Mouse (Mus musculus) midbrain, embryonic 14.5 days (tissue): ENCODE data around the gene Plscr5. TPM values are rescaled to one million over a fixed set of nuclear protein-coding genes. Genes with fewer than 3 reads are reported as not detected.

ENCODE experiments used
- ATAC-seq: fragments of 200-750 bp; cut with Nextera tagmentation; 2 replicates; pipeline ENCODE4 v1.8.0; 2017; ENCODE audit warnings: moderate number of reproducible peaks, moderate library complexity; ENCODE audit not compliant: low FRiP score, low TSS enrichment
- DNase-seq: peaks from one replicate; pipeline ENCODE4 v3.0.0-alpha.2; 2015
- H3K27ac ChIP-seq: fragments of 300-500 bp; sonication (generic); replicated peaks from 2 replicates; pipeline ENCODE4 v1.5.1; 2014; ENCODE audit warnings: mild to moderate bottlenecking, low read depth, low read length, moderate library complexity
- H3K27me3 ChIP-seq: fragments of 300-500 bp; sonication (generic); 2 replicates; pipeline ENCODE4 v1.6.1; 2014; ENCODE audit warnings: low read length, control low read depth, mixed read lengths; ENCODE audit not compliant: control insufficient read depth, insufficient read depth
- H3K36me3 ChIP-seq: fragments of 300-500 bp; sonication (generic); 2 replicates; pipeline ENCODE4 v1.6.1; 2014; ENCODE audit warnings: low read length, control low read depth; ENCODE audit not compliant: control insufficient read depth, insufficient read depth
- H3K4me1 ChIP-seq: fragments of 300-500 bp; sonication (generic); 2 replicates; pipeline ENCODE4 v1.6.1; 2014; ENCODE audit warnings: mild to moderate bottlenecking, antibody characterized with exemption, low read length, control low read depth; ENCODE audit not compliant: control insufficient read depth, insufficient read depth
- H3K4me2 ChIP-seq: fragments of 300-500 bp; sonication (generic); 2 replicates; pipeline ENCODE4 v1.6.1; 2014; ENCODE audit warnings: mild to moderate bottlenecking, low read length, moderate library complexity
- H3K4me3 ChIP-seq: fragments of 300-500 bp; sonication (generic); replicated peaks from 2 replicates; pipeline ENCODE4 v1.5.1; 2014; ENCODE audit warnings: low read depth, low read length
- H3K9ac ChIP-seq: fragments of 300-500 bp; sonication (generic); replicated peaks from 2 replicates; pipeline ENCODE4 v1.6.1; 2014; ENCODE audit warnings: mild to moderate bottlenecking, low read length, moderate library complexity
- H3K9me3 ChIP-seq: fragments of 300-500 bp; sonication (generic); 2 replicates; pipeline ENCODE4 v1.6.1; 2016; ENCODE audit warnings: low read length, control low read depth, mixed read lengths; ENCODE audit not compliant: control insufficient read depth
- WGBS: fragments of 180-500 bp; shearing (Covaris S2); extraction: QIAGEN DNeasy Blood & Tissue Kit; methylation state at CpG from one replicate; pipeline ENCODE4 v1.1.7; 2014; 5-methylcytosine and 5-hydroxymethylcytosine counted together
- polyA plus RNA-seq: library from polyadenylated mRNA; unstranded; fragments of >200 nt; fragmentation: Nextera tagmentation; extraction: Ambion mirVana; gene quantifications from 2 replicates; pipeline ENCODE4 v1.2.1, GENCODE M21; 2014

Gene Plscr5
- polyA plus RNA-seq, 1 experiment from 2014 or later, result 0.47 TPM

DNA sequence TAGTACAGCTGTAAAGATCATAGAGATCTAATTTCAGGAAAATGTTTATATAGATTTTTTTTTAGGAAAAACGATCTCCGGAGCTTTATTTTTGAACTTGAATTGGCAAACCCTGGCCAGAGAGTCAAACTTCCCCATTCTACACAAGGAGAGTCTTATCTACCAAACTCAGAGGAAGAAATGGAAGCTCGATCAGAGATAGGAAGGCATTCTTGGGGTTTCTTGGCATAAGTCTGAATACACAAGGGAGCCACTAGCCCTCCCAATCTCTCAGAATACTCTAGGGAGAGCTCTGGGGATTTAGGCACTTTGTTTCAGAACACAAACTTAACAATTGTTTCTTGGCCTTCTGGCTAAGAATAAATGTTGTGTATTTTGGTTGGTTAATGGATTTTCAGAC is 27.4 kb downstream of the Plscr5 start:
- Histone ChIP-seq H3K4me2 (no peak overlapping the region), H3K4me3 (no peak overlapping the region), H3K9ac (no peak overlapping the region), H3K4me1 (no peaks in the 10 kb centered on the region), H3K36me3 (no peaks in the 10 kb centered on the region), H3K27ac (no peak overlapping the region), H3K27me3 (no peaks in the 10 kb centered on the region), H3K9me3 (no peaks in the 10 kb centered on the region)
- DNase-seq (no peak), ATAC-seq (no peak)
- 91% methylated on average over 3 of the region's 3 CpGs for WGBS

DNA sequence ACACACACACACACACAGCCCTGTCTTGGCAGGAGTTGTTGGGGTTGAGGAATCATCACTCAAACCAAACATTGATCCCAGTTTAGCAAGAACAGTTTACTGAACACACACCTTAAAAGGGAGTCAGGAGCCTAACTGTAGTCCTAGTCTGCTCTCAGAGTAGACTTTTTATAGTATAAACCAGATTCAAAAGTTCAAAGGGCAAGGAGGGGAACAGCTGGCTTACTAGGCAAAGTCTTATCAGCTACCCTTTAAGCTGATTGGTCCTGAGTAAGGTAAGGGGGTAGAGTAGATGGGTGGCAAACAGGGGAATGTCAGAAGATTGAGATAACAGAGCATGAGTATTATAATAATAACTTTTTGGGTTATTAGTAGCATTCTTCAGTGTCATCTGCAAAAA is 28.7 kb downstream of the Plscr5 start:
- Histone ChIP-seq H3K27ac (no peak overlapping the region), H3K9ac (no peak overlapping the region), H3K27me3 (no peaks in the 10 kb centered on the region), H3K4me3 (no peak overlapping the region), H3K4me1 (no peaks in the 10 kb centered on the region), H3K4me2 (no peak overlapping the region), H3K36me3 (no peaks in the 10 kb centered on the region), H3K9me3 (no peaks in the 10 kb centered on the region)
- no peak for DNase-seq
- no peak for ATAC-seq

- Histone ChIP-seq H3K27ac (no peak overlapping the region), H3K4me3 (no peak overlapping the region), H3K36me3 (no peaks in the 10 kb centered on the region), H3K27me3 (no peaks in the 10 kb centered on the region), H3K4me2 (no peak overlapping the region), H3K9me3 (no peaks in the 10 kb centered on the region), H3K9ac (no peak overlapping the region), H3K4me1 (no peaks in the 10 kb centered on the region)
- DNase-seq (no peak), ATAC-seq (no peak)
- 89% methylated on average over 1 of the region's 1 CpGs for WGBS
Observed at GRCm38 (mm10) chr9:92224598-92225231, 32.0 kb downstream of the Plscr5 start.

- Histone ChIP-seq H3K4me1 (no peaks in the 10 kb centered on the region), H3K9me3 (no peaks in the 10 kb centered on the region), H3K27ac (no peak overlapping the region), H3K27me3 (no peaks in the 10 kb centered on the region), H3K4me2 (no peak overlapping the region), H3K9ac (no peak overlapping the region), H3K36me3 (no peaks in the 10 kb centered on the region), H3K4me3 (no peak overlapping the region)
- WGBS, result 93% methylated on average over 3 of the region's 3 CpGs
- ATAC-seq (no peak), DNase-seq (no peak)
Observed at GRCm38 (mm10) chr9:92226127-92226655, 33.5 kb downstream of the Plscr5 start.

DNA sequence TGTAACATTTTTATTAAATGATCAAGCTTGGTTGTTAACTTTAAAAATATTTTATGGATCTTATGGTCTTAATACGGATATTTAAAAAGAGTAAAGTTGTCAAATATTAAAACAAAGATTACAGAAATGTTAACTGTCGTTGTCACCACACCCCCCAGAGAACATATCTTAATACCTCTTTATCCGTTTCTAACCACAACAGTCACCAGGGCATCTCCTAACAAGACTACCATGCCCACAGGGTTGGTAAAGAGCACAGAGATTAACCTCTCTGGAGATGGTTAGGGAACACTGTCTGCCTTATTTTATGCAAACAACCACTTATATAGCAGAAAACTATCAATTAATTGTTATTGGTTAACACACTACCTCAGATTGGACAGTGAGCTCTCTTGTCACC is 34.1 kb downstream of the Plscr5 start:
- H3K4me1 ChIP-seq, result no peaks in the 10 kb centered on the region
- no peak overlapping the region for H3K4me3 ChIP-seq
- no peak overlapping the region for H3K27ac ChIP-seq
- ATAC-seq (no peak), DNase-seq (no peak)
- H3K4me2 ChIP-seq, result no peak overlapping the region
- no peaks in the 10 kb centered on the region for H3K36me3 ChIP-seq
- H3K27me3 ChIP-seq, result no peaks in the 10 kb centered on the region
- no peaks in the 10 kb centered on the region for H3K9me3 ChIP-seq
- H3K9ac ChIP-seq, result no peak overlapping the region
- 84% methylated on average over 3 of the region's 3 CpGs for WGBS

DNA sequence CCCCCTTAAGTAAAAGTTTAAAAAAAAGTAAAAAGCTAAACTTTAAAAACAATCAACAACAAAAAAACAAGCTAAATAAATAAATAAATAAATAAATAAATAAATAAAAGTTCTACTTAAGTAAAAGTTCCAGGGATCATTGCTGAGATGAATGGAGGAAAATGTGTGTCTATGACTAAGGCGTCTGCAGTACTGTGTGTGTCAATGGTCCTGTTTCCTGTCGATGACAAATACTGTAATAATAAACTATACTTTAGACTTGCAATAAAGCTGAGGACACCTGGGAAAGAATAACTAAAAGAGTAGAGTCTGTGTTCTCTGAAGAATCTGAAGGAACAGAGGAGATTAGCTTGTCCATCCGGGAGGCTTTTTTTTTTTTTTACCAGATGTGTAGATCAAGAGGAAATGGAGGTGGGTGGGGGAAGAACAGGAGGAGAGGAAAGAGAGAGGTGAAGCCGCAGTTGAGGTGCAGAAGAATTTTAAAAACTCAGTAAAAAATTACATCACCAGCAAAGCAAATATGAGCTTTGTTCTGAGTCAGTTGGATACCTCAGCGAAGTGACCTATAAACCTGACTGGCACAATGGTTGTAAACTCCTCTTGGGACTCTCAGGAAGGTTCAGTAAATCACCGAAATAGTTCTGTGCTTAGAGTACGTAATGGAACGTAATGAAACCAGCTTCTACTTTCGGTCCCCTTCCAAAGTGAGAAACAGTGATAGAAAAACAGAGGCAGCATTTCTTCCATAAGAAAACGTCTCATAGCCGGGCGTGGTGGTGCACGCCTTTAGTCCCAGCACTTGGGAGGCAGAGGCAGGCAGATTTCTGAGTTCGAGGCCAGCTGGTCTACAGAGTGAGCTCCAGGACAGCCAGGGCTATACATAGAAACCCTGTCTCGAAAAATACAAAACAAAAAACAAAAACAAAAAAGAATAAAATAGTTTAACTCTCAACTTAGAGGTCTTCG is 36.4 kb downstream of the Plscr5 start:
- H3K9ac ChIP-seq, result no peak overlapping the region
- DNase-seq (no peak), ATAC-seq (no peak)
- no peaks in the 10 kb centered on the region for H3K4me1 ChIP-seq
- H3K9me3 ChIP-seq, result no peaks in the 10 kb centered on the region
- H3K36me3 ChIP-seq, result no peaks in the 10 kb centered on the region
- H3K4me3 ChIP-seq, result no peak overlapping the region
- WGBS, result 93% methylated on average over 16 of the region's 16 CpGs
- no peak overlapping the region for H3K27ac ChIP-seq
- H3K4me2 ChIP-seq, result no peak overlapping the region
- H3K27me3 ChIP-seq, result no peaks in the 10 kb centered on the region

DNA sequence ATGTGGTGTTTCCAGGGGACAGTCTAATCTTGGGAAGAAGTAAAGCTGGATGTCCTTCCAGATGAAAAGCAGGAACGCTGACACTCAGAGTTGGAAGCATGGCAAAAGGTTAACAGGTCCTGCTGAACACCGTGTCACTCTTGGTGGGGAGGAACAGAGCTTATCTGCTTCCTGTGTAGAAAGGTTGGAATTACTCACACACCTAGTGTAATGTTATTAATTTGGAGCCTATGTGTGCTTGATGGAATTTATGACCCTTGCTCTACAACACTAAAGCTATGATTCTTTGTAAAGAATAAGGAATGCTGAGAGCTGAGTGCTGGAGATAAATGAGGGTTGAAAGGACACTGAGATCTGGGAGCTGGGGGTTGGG is 37.1 kb downstream of the Plscr5 start:
- H3K4me1 ChIP-seq, result no peaks in the 10 kb centered on the region
- WGBS, result 83% methylated on average over 2 of the region's 2 CpGs
- no peaks in the 10 kb centered on the region for H3K9me3 ChIP-seq
- no peaks in the 10 kb centered on the region for H3K27me3 ChIP-seq
- no peak overlapping the region for H3K4me2 ChIP-seq
- no peak overlapping the region for H3K27ac ChIP-seq
- ATAC-seq, result no peak
- DNase-seq, result no peak
- no peaks in the 10 kb centered on the region for H3K36me3 ChIP-seq
- no peak overlapping the region for H3K9ac ChIP-seq
- H3K4me3 ChIP-seq, result no peak overlapping the region

GRCm38 (mm10) chr9:92234901-92235458 is 42.2 kb downstream of the Plscr5 start:
- H3K27me3 ChIP-seq, result no peaks in the 10 kb centered on the region
- H3K4me1 ChIP-seq, result no peaks in the 10 kb centered on the region
- no peak overlapping the region for H3K27ac ChIP-seq
- H3K9me3 ChIP-seq, result no peaks in the 10 kb centered on the region
- ATAC-seq (no peak), DNase-seq (no peak)
- no peak overlapping the region for H3K4me3 ChIP-seq
- 92% methylated on average over 11 of the region's 11 CpGs for WGBS
- no peak overlapping the region for H3K4me2 ChIP-seq
- no peak overlapping the region for H3K9ac ChIP-seq
- no peaks in the 10 kb centered on the region for H3K36me3 ChIP-seq
